Mouse (Mus musculus) layer of hippocampus, adult 11-12 months (tissue): ENCODE data around the gene Epha3.
A peak's percentile ranks its signal among the peaks of the same experiment; 100 is the strongest.

Source experiments
- DNase-seq: peaks from one replicate; pipeline ENCODE4 v3.0.0; 2022; ENCODE audit warnings: low spot score

Epha3 gene

DNA sequence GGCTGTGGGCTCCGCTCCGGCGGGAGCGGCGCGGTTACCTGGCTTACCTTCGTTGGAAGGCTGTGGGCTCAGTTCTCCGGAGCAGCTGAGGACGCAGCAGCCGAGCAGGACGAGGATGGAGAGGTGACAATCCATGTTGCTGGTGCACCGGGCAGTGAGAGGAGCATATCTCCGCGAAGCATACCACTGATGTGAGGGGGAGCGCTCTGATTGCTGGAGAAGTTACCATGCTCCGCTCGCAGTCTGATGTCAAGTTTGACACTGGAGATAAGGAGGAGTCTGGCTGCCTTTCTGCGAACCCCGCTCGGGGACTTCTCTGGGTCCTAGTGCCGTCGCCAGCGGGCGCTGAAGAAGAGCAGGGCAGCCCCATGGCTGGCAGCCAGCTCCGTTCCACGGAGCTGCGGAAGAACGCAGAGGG lies at the start of gene Epha3:
Epha3 (minus strand) TSS at position 263 of the 418 bp plus-strand sequence.
- DNase-seq = peak; percentile 77

DNA sequence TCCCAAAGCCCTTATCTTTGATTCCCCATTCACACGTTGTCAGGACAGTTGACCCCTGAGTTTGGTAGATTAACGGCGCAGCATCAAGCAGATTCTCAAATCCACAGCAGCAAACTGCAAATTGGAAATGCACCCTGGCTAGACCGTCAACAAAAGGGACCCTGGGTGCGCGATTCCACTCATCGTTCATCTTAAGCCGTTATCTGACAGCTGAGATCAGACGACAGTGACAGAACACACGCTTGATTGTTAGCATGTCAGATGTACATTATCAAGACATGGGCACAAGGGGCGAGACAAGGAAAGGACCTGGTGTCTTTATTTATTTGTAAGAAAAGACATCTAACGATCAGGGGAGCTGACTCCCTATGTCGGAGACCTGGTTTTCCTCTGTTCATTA lies 39.5 kb upstream of the Epha3 start:
- no peak for DNase-seq

GRCm38 (mm10) chr16:63881190-63881589 lies 17.2 kb upstream of the Epha3 start:
- DNase-seq = no peak

- no peak for DNase-seq
Measured at GRCm38 (mm10) chr16:63872313-63872712, 8.3 kb upstream of the Epha3 start.

DNA sequence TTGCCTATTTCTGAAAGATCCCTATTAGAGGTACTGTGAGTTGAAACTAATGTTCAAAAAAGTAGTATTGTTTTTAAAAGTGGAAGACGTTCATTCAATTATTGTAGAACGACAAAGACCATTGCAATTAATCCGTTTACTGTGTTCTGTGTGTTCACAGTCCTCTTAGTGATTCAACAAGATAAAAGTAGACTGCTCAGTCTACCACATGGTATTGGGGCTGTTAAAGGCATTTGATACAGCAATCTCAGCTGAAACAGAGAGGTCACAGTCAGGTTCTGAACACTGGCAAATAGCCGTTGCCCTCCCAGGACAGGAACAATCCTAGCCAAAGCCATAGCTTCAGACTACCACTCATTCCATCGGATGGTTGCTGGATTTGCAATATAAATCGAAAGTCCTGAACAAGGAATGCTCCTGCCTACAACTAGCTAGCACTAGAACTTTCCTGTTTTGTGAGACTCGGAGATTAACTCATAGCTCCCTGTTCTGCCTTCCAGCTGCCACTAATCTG lies 545 bp upstream of the Epha3 start:
- no peak for DNase-seq

- DNase-seq = no peak
Measured at GRCm38 (mm10) chr16:63863181-63863580, 794 bp downstream of the Epha3 start.

GRCm38 (mm10) chr16:63857561-63857960 lies 6.4 kb downstream of the Epha3 start:
- no peak for DNase-seq

DNA sequence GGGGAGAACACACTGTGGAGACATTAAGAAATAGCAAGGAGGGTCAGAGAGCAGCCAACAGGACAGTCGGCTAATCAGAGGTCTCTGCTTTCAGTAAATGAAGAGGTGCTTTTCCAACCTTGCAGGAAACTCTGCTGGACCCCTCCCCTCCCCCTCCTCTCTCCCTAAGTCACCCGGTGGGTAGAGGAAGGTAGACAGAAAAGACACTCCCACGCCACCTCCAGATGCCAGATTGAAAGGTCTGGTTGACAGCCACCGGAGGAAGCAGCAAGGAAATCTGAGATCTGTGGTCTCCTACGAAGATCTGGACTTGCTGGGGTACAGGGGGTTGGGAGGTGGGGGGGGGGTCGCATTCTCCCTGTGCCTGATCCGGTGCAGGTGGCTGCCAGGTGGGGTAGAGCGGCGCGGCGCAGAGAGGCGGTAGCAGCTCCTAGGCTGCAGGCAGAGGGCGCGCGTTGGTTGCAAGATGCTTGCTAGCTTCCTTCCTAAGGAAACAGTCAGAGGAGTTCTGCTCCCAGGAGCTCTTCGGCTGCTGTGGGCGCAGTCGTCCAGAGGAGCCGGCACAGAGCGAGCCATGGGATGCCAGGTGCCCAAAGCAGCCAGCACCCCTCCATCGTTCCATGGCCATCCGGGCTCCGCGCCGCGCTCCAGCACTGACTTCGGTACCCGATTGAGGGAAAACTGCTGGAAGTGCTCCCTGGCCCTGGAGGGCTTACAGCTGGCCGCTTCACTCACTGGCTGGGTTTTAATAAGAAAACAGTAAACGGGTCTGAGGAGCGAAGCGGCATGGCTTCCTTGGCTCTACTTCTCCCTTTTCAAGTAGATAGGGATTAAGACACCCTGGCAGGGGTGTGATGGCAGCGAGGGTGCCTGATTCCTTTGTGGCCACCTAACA lies 7.1 kb downstream of the Epha3 start:
- peak; percentile 72 for DNase-seq

GRCm38 (mm10) chr16:63850297-63850696 lies 13.7 kb downstream of the Epha3 start:
- no peak for DNase-seq

GRCm38 (mm10) chr16:63842911-63843310 lies 21.1 kb downstream of the Epha3 start:
- no peak for DNase-seq

- no peak for DNase-seq
Measured at GRCm38 (mm10) chr16:63837466-63837865, 26.5 kb downstream of the Epha3 start.

DNA sequence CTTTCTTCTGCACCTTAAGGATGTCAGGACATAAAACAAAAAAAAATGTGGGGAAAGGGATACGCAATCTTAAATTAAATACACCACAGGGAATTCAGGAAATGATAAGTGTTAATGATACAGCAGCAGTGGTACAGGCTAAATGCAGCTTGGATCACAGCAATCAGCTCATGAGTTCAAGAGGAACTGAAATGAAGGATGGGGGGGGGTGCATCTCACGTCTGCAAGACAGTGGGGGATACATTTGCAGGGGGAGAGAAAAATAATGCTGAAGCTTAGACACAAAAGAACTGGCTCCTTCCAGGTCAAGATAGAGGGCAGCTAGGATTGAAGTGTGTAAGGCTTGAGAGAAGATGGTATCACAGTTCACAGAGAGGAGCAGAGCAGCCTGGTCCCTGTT lies 42.8 kb downstream of the Epha3 start:
- no peak for DNase-seq

DNA sequence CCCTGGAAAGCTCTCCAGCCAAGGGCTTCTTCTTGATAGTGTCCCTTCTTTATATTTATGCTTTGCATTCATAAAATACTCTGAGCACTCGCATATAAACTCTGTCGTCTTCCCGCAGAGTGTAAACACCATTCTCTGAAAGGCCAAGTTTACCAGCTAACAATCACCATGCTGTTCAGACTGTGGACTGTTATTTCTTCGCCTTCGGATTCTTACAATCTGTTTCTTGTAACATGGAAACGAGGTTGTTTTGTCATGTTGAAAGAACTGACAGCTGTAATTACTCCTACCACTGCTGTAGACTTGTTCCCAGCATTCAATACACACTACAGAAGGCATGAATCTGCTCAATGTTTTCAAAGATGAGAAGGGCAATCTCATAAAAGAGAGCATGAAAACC lies 46.4 kb downstream of the Epha3 start:
- DNase-seq = peak; percentile 24

DNA sequence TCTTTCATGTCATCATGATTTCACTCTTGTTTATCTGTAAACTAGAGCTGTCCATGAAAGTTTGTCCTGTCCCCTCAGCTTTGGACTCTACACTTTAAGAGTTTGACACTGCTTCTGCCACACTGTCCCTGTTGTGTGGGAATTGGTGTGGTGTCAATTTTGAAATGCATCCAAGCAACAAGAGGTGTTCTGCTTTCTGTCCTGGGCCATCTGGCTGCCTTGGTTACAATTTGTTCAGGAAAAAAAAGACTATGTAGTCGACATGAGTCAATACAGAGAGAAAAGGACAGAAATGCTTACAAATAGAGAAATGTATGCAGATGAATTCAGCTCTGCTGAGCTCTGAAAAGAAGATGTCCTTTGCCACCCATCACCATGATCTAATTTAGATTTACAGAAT lies 47.3 kb downstream of the Epha3 start:
- DNase-seq = no peak

- DNase-seq = no peak
Measured at GRCm38 (mm10) chr16:63809871-63810270, 54.1 kb downstream of the Epha3 start.

GRCm38 (mm10) chr16:63808991-63809390 lies 55.0 kb downstream of the Epha3 start:
- DNase-seq = no peak

DNA sequence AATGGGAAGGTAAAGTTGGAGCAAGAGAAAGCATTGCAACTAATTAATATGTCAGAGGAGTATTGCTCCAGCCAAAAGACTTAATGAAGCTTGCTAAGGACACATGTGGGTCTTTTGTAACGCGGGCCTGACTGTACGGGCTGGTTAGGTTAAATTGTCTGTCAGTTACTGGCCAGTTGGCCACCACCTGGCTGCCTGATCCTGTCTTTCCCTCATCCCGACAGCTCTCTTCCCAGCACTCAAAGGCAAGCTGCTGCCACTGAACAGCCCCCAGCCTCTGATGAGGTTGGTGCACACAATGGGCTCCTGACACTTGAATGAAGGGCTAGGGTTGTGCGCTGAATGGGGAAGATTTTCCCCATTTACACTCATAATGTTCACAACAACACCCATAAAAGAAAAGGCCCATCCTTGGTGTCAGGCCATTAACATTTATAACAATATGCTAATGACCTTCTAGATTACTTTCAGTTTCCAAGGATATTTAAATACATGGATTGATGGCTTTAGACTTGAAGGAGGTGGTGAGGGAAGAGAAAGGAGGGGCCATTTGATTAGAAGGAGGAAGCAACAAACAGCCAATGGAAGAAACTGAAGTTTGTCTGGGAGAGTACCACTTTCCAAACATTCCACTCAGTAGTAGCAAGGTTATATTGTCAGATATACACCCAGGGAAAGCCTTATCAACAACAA lies 57.4 kb downstream of the Epha3 start:
- no peak for DNase-seq

- DNase-seq = no peak
Measured at GRCm38 (mm10) chr16:63806025-63806424, 58.0 kb downstream of the Epha3 start.

DNA sequence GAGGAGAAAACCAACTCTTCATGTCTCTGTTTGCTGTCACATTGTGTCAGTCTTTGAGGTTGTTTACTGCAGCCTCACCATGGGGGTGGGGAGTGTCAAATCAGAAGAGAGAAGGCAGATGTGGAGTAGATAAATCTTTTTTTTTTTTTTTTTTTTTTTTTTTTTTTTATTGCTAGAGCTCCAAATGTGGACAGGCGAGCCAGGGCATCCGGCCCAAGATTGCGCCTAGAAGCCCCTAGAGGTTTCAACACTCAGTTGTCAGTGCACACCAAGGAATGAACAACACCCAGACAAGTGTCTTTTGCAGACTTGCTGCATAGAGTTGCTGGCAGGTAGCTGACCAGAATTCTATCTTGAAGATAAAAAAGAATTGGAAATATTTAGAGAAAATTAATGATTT lies 62.5 kb downstream of the Epha3 start:
- DNase-seq = no peak

GRCm38 (mm10) chr16:63798341-63798740 lies 65.6 kb downstream of the Epha3 start:
- DNase-seq = no peak

GRCm38 (mm10) chr16:63794292-63794691 lies 69.7 kb downstream of the Epha3 start:
- no peak for DNase-seq

GRCm38 (mm10) chr16:63793805-63794204 lies 70.2 kb downstream of the Epha3 start:
- DNase-seq = no peak

- DNase-seq = no peak
Measured at GRCm38 (mm10) chr16:63792084-63792483, 71.9 kb downstream of the Epha3 start.
